Mouse (Mus musculus) embryonic facial prominence, embryonic 11.5 days (tissue): ENCODE measurements at regions not wholly inside any gene's neighbourhood (a gene's known extent, or its start where the extent isn't known, plus 50 kb on each side); places are given as distances from the start of the nearest gene placed in this dataset.

Source experiments
- ATAC-seq: fragments of 200-750 bp; cut with Nextera tagmentation; replicated peaks from 2 replicates; pipeline ENCODE4 v1.8.0; 2017; ENCODE audit warnings: low read depth; ENCODE audit not compliant: insufficient number of reproducible peaks, low FRiP score, low TSS enrichment
- DNase-seq: peaks from one replicate; pipeline ENCODE4 v3.0.0-alpha.2; 2015; ENCODE audit warnings: low spot score
- H3K27ac ChIP-seq: fragments of 300-500 bp; sonication (generic); replicated peaks from 2 replicates; pipeline ENCODE4 v1.5.1; 2014; ENCODE audit warnings: mild to moderate bottlenecking, low read depth, low read length, control low read depth
- H3K27me3 ChIP-seq: fragments of 300-500 bp; sonication (generic); 2 replicates; pipeline ENCODE4 v1.6.1; 2014; ENCODE audit warnings: mild to moderate bottlenecking, low read length, moderate library complexity, mixed read lengths; ENCODE audit not compliant: control insufficient read depth, insufficient read depth
- H3K36me3 ChIP-seq: fragments of 300-500 bp; sonication (generic); replicated peaks from 2 replicates; pipeline ENCODE4 v1.6.1; 2014; ENCODE audit warnings: low read depth, mild to moderate bottlenecking, low read length, moderate library complexity, mixed read lengths; ENCODE audit not compliant: control insufficient read depth, insufficient read depth
- H3K4me1 ChIP-seq: fragments of 300-500 bp; sonication (generic); 2 replicates; pipeline ENCODE4 v1.6.1; 2014; ENCODE audit warnings: low read length, mixed read lengths; ENCODE audit not compliant: control insufficient read depth, insufficient read depth
- H3K4me2 ChIP-seq: fragments of 300-500 bp; sonication (generic); 2 replicates; pipeline ENCODE4 v1.6.1; 2014; ENCODE audit warnings: low read depth, mild to moderate bottlenecking, control low read depth, low read length, moderate library complexity
- H3K4me3 ChIP-seq: fragments of 300-500 bp; sonication (generic); 2 replicates; pipeline ENCODE4 v1.5.1; 2014; ENCODE audit warnings: low read depth, low read length, control low read depth
- H3K9ac ChIP-seq: fragments of 300-500 bp; sonication (generic); replicated peaks from 2 replicates; pipeline ENCODE4 v1.6.1; 2014; ENCODE audit warnings: mild to moderate bottlenecking, control low read depth, low read length
- H3K9me3 ChIP-seq: fragments of 300-500 bp; sonication (generic); replicated peaks from 2 replicates; pipeline ENCODE4 v1.6.1; 2016; ENCODE audit warnings: mild to moderate bottlenecking, low read length, inconsistent platforms, mixed read lengths; ENCODE audit not compliant: control insufficient read depth
- WGBS: fragments of 180-500 bp; shearing (Covaris S2); extraction: QIAGEN DNeasy Blood & Tissue Kit; methylation state at CpG from one replicate; pipeline ENCODE4 v1.1.7; 2014; 5-methylcytosine and 5-hydroxymethylcytosine counted together

GRCm38 (mm10) chrX:11629362-11629761, 301.7 kb downstream of the H2al1j start:
- Histone ChIP-seq H3K27me3 (no peaks in the 10 kb centered on the region; the same call in 1 of the 2 replicates), H3K9me3 (no peaks in the 10 kb centered on the region), H3K4me3 (no peak overlapping the region), H3K36me3 (no peaks in the 10 kb centered on the region), H3K9ac (no peak overlapping the region), H3K4me1 (no peaks in the 10 kb centered on the region), H3K27ac (no peak overlapping the region), H3K4me2 (no peak overlapping the region)
- ATAC-seq, result no peak
- DNase-seq, result no peak
- 67% methylated on average over 2 of the region's 2 CpGs for WGBS

GRCm38 (mm10) chrX:11629906-11630305, 302.3 kb downstream of the H2al1j start:
- WGBS, result 13% methylated on average over 1 of the region's 1 CpGs

DNA sequence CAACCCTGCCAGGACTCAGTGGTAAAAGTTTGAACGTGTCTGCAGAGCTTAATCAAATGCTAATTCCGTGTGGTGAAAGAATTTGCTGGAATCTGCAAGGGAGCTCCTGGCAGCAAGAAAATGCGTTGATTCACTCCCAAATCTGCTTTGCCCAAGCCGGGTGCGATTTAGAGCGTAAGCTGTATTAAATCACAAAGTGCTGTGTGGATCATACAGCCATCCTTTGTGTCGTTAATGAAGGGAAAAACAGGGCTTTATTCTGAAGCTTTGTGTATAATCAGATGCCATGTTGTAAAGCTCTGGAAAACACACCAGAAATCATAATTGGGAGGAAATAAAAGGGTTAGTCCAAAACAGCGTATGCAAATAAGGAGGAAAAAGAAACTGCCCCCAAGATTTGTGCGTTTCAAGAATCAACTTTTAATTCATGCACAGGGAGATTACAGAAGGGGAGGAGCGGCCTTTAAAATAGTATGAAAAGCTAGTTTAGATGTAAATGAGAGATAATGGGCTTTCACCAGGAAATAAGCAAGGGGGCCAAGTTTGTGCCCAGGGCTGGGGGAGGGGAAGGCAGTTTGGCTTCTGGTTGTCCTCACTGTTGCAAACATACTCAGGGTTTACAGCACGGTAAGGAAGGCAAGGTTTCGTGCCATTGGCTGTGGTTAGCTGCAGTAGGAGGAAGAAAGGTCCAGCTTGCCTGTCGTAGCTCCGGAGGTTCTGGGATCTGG, 303.7 kb downstream of the H2al1j start:
- H3K9me3 ChIP-seq, result no peaks in the 10 kb centered on the region
- no peak for ATAC-seq
- H3K27me3 ChIP-seq, result no peaks in the 10 kb centered on the region; the same call in 1 of the 2 replicates
- no peak overlapping the region for H3K4me3 ChIP-seq
- no peak overlapping the region for H3K4me2 ChIP-seq
- no peaks in the 10 kb centered on the region for H3K36me3 ChIP-seq
- 19% methylated on average over 14 of the region's 14 CpGs for WGBS
- no peaks in the 10 kb centered on the region for H3K4me1 ChIP-seq
- peak; percentile 21 for DNase-seq
- no peak overlapping the region for H3K9ac ChIP-seq
- H3K27ac ChIP-seq, result no peak overlapping the region

More at GRCm38 (mm10) chrX:11629906-11630305, 302.3 kb downstream of the H2al1j start:
- H3K27ac ChIP-seq, result no peak overlapping the region
- H3K9ac ChIP-seq, result no peak overlapping the region
- ATAC-seq (no peak), DNase-seq (no peak)
- no peak overlapping the region for H3K4me3 ChIP-seq
- no peak overlapping the region for H3K4me2 ChIP-seq
- H3K27me3 ChIP-seq, result no peaks in the 10 kb centered on the region; the same call in 1 of the 2 replicates
- no peaks in the 10 kb centered on the region for H3K4me1 ChIP-seq
- no peaks in the 10 kb centered on the region for H3K9me3 ChIP-seq
- H3K36me3 ChIP-seq, result no peaks in the 10 kb centered on the region

DNA sequence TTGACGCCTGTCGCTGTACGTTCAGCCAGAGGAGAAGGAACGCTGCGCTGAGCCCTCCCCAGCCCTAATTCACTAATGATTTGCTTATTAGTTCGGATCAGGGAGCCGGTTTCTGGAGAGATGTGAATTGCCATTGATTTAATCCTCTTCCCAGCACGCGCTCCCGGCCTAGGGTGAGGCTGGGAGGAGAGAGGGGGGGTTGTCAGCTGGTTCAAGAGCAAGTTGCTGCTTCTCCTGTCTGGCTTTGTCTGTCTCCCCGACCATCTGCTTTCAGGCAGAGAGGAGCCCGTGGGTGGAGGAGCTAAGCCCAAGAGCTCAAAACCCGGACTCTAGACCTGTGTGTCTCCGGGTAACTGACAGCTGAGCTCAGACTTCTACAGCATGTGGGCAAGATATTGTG, 304.4 kb downstream of the H2al1j start:
- 18% methylated on average over 14 of the region's 14 CpGs for WGBS
- Histone ChIP-seq H3K9ac (no peak overlapping the region), H3K9me3 (no peaks in the 10 kb centered on the region), H3K4me3 (no peak overlapping the region), H3K27ac (no peak overlapping the region), H3K4me2 (no peak overlapping the region), H3K36me3 (no peaks in the 10 kb centered on the region), H3K27me3 (no peaks in the 10 kb centered on the region; the same call in 1 of the 2 replicates), H3K4me1 (no peaks in the 10 kb centered on the region)
- DNase-seq (no peak), ATAC-seq (no peak)

GRCm38 (mm10) chrX:11633823-11634222, 306.2 kb downstream of the H2al1j start:
- ATAC-seq, result no peak
- Histone ChIP-seq H3K4me2 (no peak overlapping the region), H3K4me1 (no peaks in the 10 kb centered on the region), H3K9ac (no peak overlapping the region), H3K9me3 (no peaks in the 10 kb centered on the region), H3K4me3 (no peak overlapping the region), H3K27ac (no peak overlapping the region), H3K27me3 (no peaks in the 10 kb centered on the region; the same call in 1 of the 2 replicates), H3K36me3 (no peaks in the 10 kb centered on the region)
- WGBS, result 56% methylated on average over 6 of the region's 6 CpGs
- DNase-seq, result no peak

GRCm38 (mm10) chrX:11644484-11644883, 316.9 kb downstream of the H2al1j start:
- Histone ChIP-seq H3K4me2 (no peak overlapping the region), H3K27me3 (no peaks in the 10 kb centered on the region), H3K9me3 (no peaks in the 10 kb centered on the region), H3K4me3 (no peak overlapping the region), H3K9ac (no peak overlapping the region), H3K27ac (no peak overlapping the region), H3K36me3 (no peaks in the 10 kb centered on the region), H3K4me1 (no peaks in the 10 kb centered on the region)
- WGBS, result 81% methylated on average over 6 of the region's 6 CpGs
- ATAC-seq (no peak), DNase-seq (no peak)

DNA sequence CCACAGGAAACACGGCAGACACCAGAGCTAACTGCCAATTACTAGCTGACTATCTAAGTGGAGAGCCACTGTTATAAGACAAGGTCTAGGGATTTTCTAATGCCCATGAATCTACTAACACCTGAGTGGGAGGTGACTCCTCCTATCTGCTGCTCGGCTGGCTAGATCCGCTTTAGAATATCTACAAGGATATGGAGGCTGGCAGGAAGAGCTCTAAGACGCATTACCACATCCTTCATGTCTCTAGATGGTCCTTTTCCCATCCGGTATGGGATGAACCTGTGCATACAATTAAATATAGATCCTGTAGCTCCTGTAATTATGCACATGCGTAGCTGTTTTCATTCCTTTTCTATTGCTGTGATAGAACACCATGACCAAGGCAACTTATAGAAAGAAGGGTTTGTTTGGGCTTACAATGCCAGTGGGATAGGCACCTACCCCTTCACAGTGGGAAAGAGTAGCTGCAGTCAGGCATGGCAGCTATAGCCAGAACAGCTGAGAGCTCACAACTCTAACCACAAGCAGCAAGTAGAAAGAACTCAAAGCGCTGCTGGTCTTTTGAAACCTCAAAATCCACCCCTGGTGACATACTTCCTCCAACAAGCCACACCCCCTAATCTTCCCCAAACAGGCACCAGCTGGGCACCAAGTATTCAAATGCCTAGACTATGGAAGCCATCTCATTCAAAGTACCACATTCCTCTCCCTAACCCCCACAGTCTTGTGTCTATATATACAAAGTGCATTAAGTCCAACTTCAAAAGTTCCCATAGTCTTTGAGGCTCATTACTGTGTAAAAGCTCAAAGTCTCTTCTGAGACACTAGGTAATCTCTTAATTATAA, 319.3 kb downstream of the H2al1j start:
- Histone ChIP-seq H3K27me3 (no peaks in the 10 kb centered on the region), H3K9ac (no peak overlapping the region), H3K4me1 (no peaks in the 10 kb centered on the region), H3K4me2 (no peak overlapping the region), H3K4me3 (no peak overlapping the region), H3K36me3 (no peaks in the 10 kb centered on the region), H3K27ac (no peak overlapping the region), H3K9me3 (no peaks in the 10 kb centered on the region)
- no peak for ATAC-seq
- WGBS, result 77% methylated on average over 7 of the region's 7 CpGs
- no peak for DNase-seq

- Histone ChIP-seq H3K36me3 (no peaks in the 10 kb centered on the region), H3K4me3 (no peak overlapping the region), H3K27ac (no peak overlapping the region), H3K4me2 (no peak overlapping the region), H3K4me1 (no peaks in the 10 kb centered on the region), H3K27me3 (no peaks in the 10 kb centered on the region), H3K9ac (no peak overlapping the region), H3K9me3 (no peaks in the 10 kb centered on the region)
- DNase-seq, result no peak
- no peak for ATAC-seq
- 67% methylated on average over 1 of the region's 1 CpGs for WGBS
These were observed 319.9 kb downstream of the H2al1j start for GRCm38 (mm10) chrX:11647527-11647836.
